Mouse (Mus musculus) MEL (cell line): ENCODE measurements at regions not wholly inside any gene's neighbourhood (a gene's known extent, or its start where the extent isn't known, plus 50 kb on each side); places are given as distances from the start of the nearest gene placed in this dataset.

ENCODE experiments used
- DNase-seq: peaks from one replicate; pipeline ENCODE4 v3.0.0; 2011; ENCODE audit warnings: low read depth, low spot score
- H3K27ac ChIP-seq: 2 replicates; pipeline ENCODE4 v1.5.1; 2012; ENCODE audit warnings: low read depth, mild to moderate bottlenecking, control low read depth, low read length, moderate library complexity; ENCODE audit not compliant: control insufficient read depth
- H3K27me3 ChIP-seq, 2 experiments: fragments of 150-350 bp in 1 of 2; sonication (generic) in 1 of 2; 2 replicates each; pipeline ENCODE4 v1.6.1; 2012; ENCODE audit warnings: low read length in 2 of 2, mild to moderate bottlenecking in 2 of 2, improper control_type of control experiment in 1 of 2, moderate library complexity in 1 of 2; ENCODE audit not compliant: insufficient read depth in 2 of 2, control insufficient read depth in 1 of 2
- H3K36me3 ChIP-seq, 2 experiments: 2 replicates each; pipeline ENCODE4 v1.6.1; 2012 to 2014; ENCODE audit warnings: low read length in 2 of 2, improper control_type of control experiment in 1 of 2, inconsistent platforms in 1 of 2, mild to moderate bottlenecking in 1 of 2; ENCODE audit not compliant: insufficient read depth in 2 of 2, control insufficient read depth in 1 of 2
- H3K4me1 ChIP-seq, 2 experiments: fragments of 150-350 bp in 1 of 2; sonication (generic) in 1 of 2; 2 replicates each; pipeline ENCODE4 v1.6.1; 2012; ENCODE audit warnings: low read length in 2 of 2, improper control_type of control experiment in 1 of 2, mild to moderate bottlenecking in 1 of 2; ENCODE audit not compliant: insufficient read depth in 2 of 2, control insufficient read depth in 1 of 2
- H3K4me3 ChIP-seq, 2 experiments: fragments of 150-350 bp in 1 of 2; sonication (generic) in 1 of 2; 2 replicates each; pipeline ENCODE4 v1.5.1; 2012; ENCODE audit warnings: low read depth in 2 of 2, low read length in 2 of 2, mild to moderate bottlenecking in 2 of 2, moderate library complexity in 2 of 2, control low read depth in 1 of 2, improper control_type of control experiment in 1 of 2; ENCODE audit not compliant: control insufficient read depth in 1 of 2, insufficient read depth in 1 of 2
- H3K79me2 ChIP-seq: 2 replicates; pipeline ENCODE4 v1.6.1; 2012; ENCODE audit warnings: mild to moderate bottlenecking, low read length, moderate library complexity; ENCODE audit not compliant: control insufficient read depth, poor library complexity, insufficient read depth
- H3K9ac ChIP-seq: 2 replicates; pipeline ENCODE4 v1.6.1; 2012; ENCODE audit warnings: low read depth, mild to moderate bottlenecking, control low read depth, low read length, moderate library complexity; ENCODE audit not compliant: control insufficient read depth, poor library complexity, severe bottlenecking
- H3K9me3 ChIP-seq: fragments of 150-350 bp; sonication (generic); replicated peaks from 2 replicates; pipeline ENCODE4 v1.6.1; 2012; ENCODE audit warnings: mild to moderate bottlenecking, low read length, improper control_type of control experiment, moderate library complexity; ENCODE audit not compliant: insufficient read depth
- ELF1 ChIP-seq: IDR thresholded peaks from 2 replicates; pipeline ENCODE4 v1.6.1; 2014; ENCODE audit warnings: low read depth, mild to moderate bottlenecking, inconsistent platforms, low read length, improper control_type of control experiment, moderate library complexity
- EP300 ChIP-seq, 2 experiments: IDR thresholded peaks; 2 replicates each; pipeline ENCODE4 v1.6.1; 2011; ENCODE audit warnings: improper control_type of control experiment in 2 of 2, low read length in 2 of 2, low read depth in 1 of 2, mild to moderate bottlenecking in 1 of 2
- ETS1 ChIP-seq: IDR thresholded peaks from 2 replicates; pipeline ENCODE4 v1.6.1; 2012; ENCODE audit warnings: low read depth, mild to moderate bottlenecking, inconsistent platforms, low read length, improper control_type of control experiment, moderate library complexity
- JUND ChIP-seq: IDR thresholded peaks from 2 replicates; pipeline ENCODE4 v1.6.1; 2011; ENCODE audit warnings: low read depth, mild to moderate bottlenecking, improper control_type of control experiment, low read length
- MAFK ChIP-seq: IDR thresholded peaks from 2 replicates; pipeline ENCODE4 v1.6.1; 2011; ENCODE audit warnings: low read depth, mild to moderate bottlenecking, low read length, improper control_type of control experiment, borderline replicate concordance
- MEF2A ChIP-seq: IDR thresholded peaks from 2 replicates; pipeline ENCODE4 v1.6.1; 2014; ENCODE audit warnings: low read depth, mild to moderate bottlenecking, inconsistent platforms, low read length, improper control_type of control experiment; ENCODE audit not compliant: poor library complexity, insufficient replicate concordance, severe bottlenecking; ENCODE audit errors: extremely low read depth
- MYC ChIP-seq: IDR thresholded peaks from 2 replicates; pipeline ENCODE4 v1.6.1; 2011; ENCODE audit warnings: low read depth, mild to moderate bottlenecking, low read length, improper control_type of control experiment, moderate library complexity
- NRF1 ChIP-seq: IDR thresholded peaks from 2 replicates; pipeline ENCODE4 v1.6.1; 2014; ENCODE audit warnings: low read depth, mild to moderate bottlenecking, inconsistent platforms, low read length, improper control_type of control experiment, moderate library complexity; ENCODE audit not compliant: poor library complexity, insufficient read depth, severe bottlenecking
- POLR2AphosphoS2 ChIP-seq: IDR thresholded peaks from 2 replicates; pipeline ENCODE4 v1.6.1; 2011; ENCODE audit warnings: low read length, improper control_type of control experiment
- RAD21 ChIP-seq: IDR thresholded peaks from 2 replicates; pipeline ENCODE4 v1.6.1; 2011; ENCODE audit warnings: mild to moderate bottlenecking, low read depth, low read length, improper control_type of control experiment
- SIN3A ChIP-seq: IDR thresholded peaks from 2 replicates; pipeline ENCODE4 v1.6.1; 2012; ENCODE audit warnings: low read length, improper control_type of control experiment, inconsistent platforms
- TBP ChIP-seq: IDR thresholded peaks from 2 replicates; pipeline ENCODE4 v1.8.0; 2011; ENCODE audit warnings: low read depth, low read length, improper control_type of control experiment
- ZKSCAN1 ChIP-seq: IDR thresholded peaks from 2 replicates; pipeline ENCODE4 v1.6.1; 2012; ENCODE audit warnings: low read depth, mild to moderate bottlenecking, inconsistent platforms, low read length, improper control_type of control experiment, moderate library complexity

DNA sequence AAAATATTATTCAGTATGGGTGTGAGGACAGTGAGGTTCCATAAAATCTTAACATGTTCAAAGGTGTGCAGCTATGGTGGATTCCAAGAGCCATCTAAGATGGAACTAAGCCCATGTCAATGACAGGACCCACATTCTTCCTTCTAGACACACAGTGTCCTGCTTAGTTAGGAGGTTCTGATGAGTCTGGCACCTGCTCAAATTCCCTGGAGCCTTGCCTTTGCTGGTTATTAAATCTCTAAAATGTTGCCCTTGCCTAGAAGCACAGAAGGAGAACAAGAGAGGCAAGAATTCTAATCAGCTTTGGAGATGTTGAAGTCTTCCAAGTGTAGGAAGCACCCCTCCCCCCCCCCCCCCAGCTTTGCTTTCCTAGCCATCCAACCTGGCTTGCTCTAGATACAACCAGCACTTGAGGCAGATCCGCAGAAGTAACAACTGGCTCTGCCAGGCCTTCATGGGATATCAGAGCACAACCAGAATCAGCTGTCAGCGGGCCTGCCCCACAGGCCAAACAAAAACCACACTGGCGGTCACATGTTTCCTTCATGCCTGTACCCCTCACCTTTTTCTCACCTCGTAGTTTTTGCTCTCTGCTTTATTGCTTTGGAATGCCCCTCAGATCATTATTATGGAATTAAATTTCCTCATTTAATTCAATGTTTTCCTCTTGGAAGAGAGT is 116.0 kb upstream of the Slc22a22 start:
- Histone ChIP-seq H3K4me1 (no peaks in the 10 kb centered on the region), H3K9ac (no peak overlapping the region), H3K27me3 (peaks cover 0 to 2% of the 10 kb centered on the region in 2 experiments; a peak in 1 of 4 replicates), H3K36me3 (no peaks in the 10 kb centered on the region), H3K27ac (no peak overlapping the region), H3K79me2 (no peaks in the 10 kb centered on the region), H3K9me3 (no peaks in the 10 kb centered on the region), H3K4me3 (no peak overlapping the region)
- TF ChIP-seq MAFK (no peak), ZKSCAN1 (no peak), SIN3A (no peak), POLR2AphosphoS2 (no peak), RAD21 (no peak), MYC (no peak), ELF1 (no peak), ETS1 (no peak)
- DNase-seq = no peak

DNA sequence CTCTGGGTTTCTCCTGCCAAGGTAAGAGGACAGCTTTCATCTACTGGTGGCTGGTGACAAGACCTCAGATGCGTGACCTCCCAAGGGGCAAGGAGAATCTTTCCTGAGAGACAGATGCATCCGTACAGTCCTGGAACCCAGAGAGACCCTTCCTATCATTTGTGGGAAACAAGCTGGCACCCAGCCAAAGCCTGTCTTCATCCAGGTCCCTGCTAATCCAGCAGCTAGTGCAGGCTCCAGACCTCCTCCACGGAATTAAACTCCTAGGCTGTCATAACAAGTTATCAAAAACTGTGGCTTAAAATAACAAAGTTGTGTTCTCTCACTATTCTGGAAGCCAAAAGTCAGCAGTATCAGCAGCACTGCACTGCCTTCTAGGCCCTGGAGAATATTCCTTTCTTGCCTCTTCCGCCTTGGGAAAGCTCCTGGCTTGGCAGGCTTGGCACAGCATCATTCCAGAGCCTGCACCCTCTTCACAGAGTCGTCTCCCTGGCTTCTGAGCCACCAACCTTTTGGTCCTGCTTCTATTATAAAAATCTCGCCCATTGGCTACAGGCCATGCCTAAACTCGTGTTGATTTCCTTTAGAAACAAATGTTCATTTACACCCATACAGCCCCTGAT is 113.3 kb upstream of the Slc22a22 start:
- H3K79me2 ChIP-seq = no peaks in the 10 kb centered on the region
- H3K27me3 ChIP-seq = peaks cover 0 to 2% of the 10 kb centered on the region in 2 experiments; a peak in 1 of 4 replicates
- no peaks in the 10 kb centered on the region for H3K4me1 ChIP-seq
- H3K9me3 ChIP-seq = no peaks in the 10 kb centered on the region
- H3K27ac ChIP-seq = no peak overlapping the region
- no peak for DNase-seq
- no peak for TF ChIP-seq JUND
- no peak for TF ChIP-seq TBP
- TF ChIP-seq NRF1 = no peak
- TF ChIP-seq MEF2A = no peak
- TF ChIP-seq EP300 (IDR thresholded peaks at IDR 0.05; ENCODE audit: low read depth in 1 of 2, low read length in 2 of 2) = no peak
- no peaks in the 10 kb centered on the region for H3K36me3 ChIP-seq
- no peak overlapping the region for H3K4me3 ChIP-seq
- no peak overlapping the region for H3K9ac ChIP-seq
